Mouse (Mus musculus): ENCODE data around the gene Atrnl1. TPM values are rescaled to one million over a fixed set of nuclear protein-coding genes. Genes with fewer than 3 reads are reported as not detected.
"Not testable (repeated sequence)": the region's sequence is repeated elsewhere in the genome, so short reads cannot be mapped to it uniquely, and the experiment has no call there.

Atrnl1 gene
- polyA plus RNA-seq, 1 experiment = 34.5 TPM

DNA sequence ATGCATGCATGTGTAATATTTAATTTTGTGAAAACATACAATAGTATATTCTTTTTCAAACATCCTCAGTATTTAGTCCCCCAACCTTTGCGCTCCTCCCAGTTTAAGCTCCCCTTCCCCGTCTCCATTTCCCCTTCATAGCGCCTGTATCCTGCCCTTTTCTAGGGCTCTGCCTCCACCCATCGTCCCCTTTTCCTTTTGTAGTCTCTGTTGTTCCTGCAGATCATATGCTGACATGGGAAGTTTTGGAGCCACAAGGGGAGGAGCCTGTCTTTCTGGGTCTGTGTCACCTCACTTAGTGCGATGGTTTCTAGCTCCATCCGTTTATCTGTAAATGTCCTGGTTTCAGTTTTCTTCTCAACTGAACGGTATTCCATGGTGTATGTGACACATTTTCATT, 435.8 kb downstream of the Atrnl1 start:
- TF ChIP-seq POLR2A (IDR thresholded peaks at IDR 0.05; ENCODE audit: extremely low read depth, insufficient read depth, low read length) = no peak
- TF ChIP-seq CTCF (IDR thresholded peaks at IDR 0.05; ENCODE audit: extremely low read depth, insufficient read depth, low read length) = no peak
- H3K27ac ChIP-seq (ENCODE audit: insufficient read depth, low read length) = no peak overlapping the region
- no peak overlapping the region for H3K4me3 ChIP-seq (ENCODE audit: insufficient read depth, low read length)
- H3K4me1 ChIP-seq (ENCODE audit: control insufficient read depth, insufficient read depth, low read length) = no peaks in the 10 kb centered on the region

DNA sequence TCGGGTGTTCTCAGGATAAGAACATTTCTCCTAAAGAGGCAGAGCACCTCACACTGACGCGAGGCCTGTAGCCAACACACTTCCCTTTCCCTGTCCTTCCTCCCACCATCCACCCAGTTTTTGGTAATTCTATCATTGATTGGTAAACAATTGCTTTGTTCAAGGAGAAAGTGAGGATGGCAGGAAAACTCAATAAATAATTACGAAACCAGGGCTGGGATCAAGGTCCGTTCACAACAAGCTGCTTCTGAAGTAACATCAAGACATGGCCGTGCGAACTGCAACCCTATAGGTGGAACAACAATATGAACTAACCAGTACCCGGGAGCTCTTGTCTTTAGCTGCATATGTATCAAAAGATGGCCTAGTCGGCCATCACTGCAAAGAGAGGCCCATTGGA, 439.6 kb downstream of the Atrnl1 start:
- H3K4me3 ChIP-seq (ENCODE audit: insufficient read depth, low read length); H3K27ac ChIP-seq (ENCODE audit: insufficient read depth, low read length); H3K4me1 ChIP-seq (ENCODE audit: control insufficient read depth, insufficient read depth, low read length): not testable (repeated sequence)

DNA sequence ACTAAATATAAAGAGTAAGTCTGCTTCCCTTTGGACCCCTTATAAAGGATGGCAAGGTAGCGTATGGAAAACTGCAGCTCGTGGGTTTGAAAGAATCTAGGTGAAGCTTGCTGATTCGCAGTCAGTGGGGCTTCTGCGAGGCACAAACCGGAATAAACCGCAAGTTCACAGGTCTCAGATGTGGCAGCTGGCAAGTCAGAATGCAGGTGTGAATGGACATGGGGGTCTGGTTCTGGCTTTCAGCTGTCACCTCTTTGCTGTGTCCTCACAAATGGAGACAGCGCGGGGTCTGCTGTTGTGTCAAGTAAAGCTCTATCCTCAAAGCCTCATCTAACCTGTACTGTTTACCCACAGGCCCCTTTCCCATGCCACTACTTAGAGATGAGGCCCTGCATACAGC, 440.2 kb downstream of the Atrnl1 start:
- Histone ChIP-seq H3K4me1 (ENCODE audit: control insufficient read depth, insufficient read depth, low read length) (no peaks in the 10 kb centered on the region), H3K4me3 (ENCODE audit: insufficient read depth, low read length) (no peak overlapping the region), H3K27ac (ENCODE audit: insufficient read depth, low read length) (no peak overlapping the region)
- TF ChIP-seq POLR2A (IDR thresholded peaks at IDR 0.05; ENCODE audit: extremely low read depth, insufficient read depth, low read length) (no peak), CTCF (IDR thresholded peaks at IDR 0.05; ENCODE audit: extremely low read depth, insufficient read depth, low read length) (no peak)

DNA sequence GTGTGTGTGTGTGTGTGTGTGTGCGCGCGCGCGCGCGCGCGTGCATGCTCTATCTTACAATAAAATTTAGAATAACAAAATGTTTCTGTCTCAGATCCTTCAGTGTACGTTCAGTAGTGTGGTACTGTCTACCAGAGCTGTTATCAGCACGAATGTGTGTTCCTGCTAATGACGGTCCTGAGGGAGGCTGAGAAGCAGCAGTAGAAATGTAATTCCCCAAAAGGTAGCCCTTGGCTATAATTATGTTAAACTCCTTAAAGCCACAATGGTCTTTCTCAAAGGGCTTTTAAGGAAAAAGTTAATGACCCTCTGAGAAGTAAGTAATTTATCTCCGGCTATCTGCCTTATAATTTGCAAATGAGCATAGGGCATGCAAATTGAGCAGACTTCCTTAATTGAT, 441.1 kb downstream of the Atrnl1 start:
- Histone ChIP-seq H3K4me1 (ENCODE audit: control insufficient read depth, insufficient read depth, low read length) (no peaks in the 10 kb centered on the region), H3K4me3 (ENCODE audit: insufficient read depth, low read length) (no peak overlapping the region), H3K27ac (ENCODE audit: insufficient read depth, low read length) (no peak overlapping the region)
- TF ChIP-seq POLR2A (IDR thresholded peaks at IDR 0.05; ENCODE audit: extremely low read depth, insufficient read depth, low read length) = no peak
- no peak for TF ChIP-seq CTCF (IDR thresholded peaks at IDR 0.05; ENCODE audit: extremely low read depth, insufficient read depth, low read length)

DNA sequence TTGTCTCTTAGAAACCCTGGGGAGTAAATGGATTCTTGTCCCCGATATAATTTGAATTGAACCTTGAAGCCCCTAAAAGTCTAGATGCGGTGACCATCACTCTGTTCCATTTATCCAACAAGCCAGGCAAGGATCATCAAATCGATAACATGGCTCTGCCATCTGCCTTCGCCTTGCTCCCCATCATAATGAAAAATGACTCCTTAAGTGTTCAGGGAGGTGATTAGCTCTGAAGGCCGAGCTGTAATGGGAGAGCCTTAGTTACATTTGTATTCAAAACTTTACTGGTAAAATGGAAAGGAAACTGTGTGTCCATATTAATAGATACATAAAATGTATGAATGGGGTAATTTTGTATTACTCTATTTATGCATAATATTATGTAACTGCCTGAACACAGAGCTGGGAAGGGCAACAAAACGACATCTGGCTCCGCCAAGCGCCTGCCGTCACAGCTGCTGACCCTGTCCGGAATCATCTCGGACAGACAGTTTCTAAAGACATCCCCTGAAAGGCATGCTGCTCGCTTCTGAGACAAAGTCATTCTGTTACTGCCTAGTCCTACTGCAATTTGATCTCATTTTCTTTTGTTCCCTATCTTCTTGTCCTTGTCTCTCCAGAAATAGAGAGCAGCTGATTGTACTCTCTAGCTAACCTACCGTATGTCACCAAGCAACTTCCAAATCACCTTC, 441.8 kb downstream of the Atrnl1 start:
- no peak for TF ChIP-seq CTCF (IDR thresholded peaks at IDR 0.05; ENCODE audit: extremely low read depth, insufficient read depth, low read length)
- no peak for TF ChIP-seq POLR2A (IDR thresholded peaks at IDR 0.05; ENCODE audit: extremely low read depth, insufficient read depth, low read length)
- Histone ChIP-seq H3K4me1 (ENCODE audit: control insufficient read depth, insufficient read depth, low read length) (no peaks in the 10 kb centered on the region), H3K27ac (ENCODE audit: insufficient read depth, low read length) (no peak overlapping the region), H3K4me3 (ENCODE audit: insufficient read depth, low read length) (no peak overlapping the region)

DNA sequence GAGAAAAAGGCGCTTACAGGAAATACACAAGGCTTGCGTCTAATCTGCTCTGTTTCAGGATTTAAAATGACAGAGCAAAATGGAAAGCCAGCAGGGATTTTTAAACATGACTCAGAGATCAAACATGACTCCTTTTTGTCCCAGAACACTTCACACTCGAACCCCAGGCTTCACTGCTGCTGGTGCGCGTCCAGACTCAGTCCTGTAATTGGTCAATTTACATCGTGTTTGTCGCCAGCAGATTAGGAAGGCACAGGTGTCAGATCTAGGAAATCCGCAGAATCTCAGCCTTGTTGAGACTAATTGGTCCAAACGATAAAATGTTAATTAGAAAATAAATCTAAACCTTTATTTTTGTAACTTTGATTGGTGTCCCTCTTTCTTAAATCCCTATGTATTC, 448.9 kb downstream of the Atrnl1 start:
- TF ChIP-seq POLR2A (IDR thresholded peaks at IDR 0.05; ENCODE audit: extremely low read depth, insufficient read depth, low read length) = no peak
- Histone ChIP-seq H3K4me1 (ENCODE audit: control insufficient read depth, insufficient read depth, low read length) (peaks cover 5% of the 10 kb centered on the region), H3K27ac (ENCODE audit: insufficient read depth, low read length) (no peak overlapping the region), H3K4me3 (ENCODE audit: insufficient read depth, low read length) (no peak overlapping the region)

DNA sequence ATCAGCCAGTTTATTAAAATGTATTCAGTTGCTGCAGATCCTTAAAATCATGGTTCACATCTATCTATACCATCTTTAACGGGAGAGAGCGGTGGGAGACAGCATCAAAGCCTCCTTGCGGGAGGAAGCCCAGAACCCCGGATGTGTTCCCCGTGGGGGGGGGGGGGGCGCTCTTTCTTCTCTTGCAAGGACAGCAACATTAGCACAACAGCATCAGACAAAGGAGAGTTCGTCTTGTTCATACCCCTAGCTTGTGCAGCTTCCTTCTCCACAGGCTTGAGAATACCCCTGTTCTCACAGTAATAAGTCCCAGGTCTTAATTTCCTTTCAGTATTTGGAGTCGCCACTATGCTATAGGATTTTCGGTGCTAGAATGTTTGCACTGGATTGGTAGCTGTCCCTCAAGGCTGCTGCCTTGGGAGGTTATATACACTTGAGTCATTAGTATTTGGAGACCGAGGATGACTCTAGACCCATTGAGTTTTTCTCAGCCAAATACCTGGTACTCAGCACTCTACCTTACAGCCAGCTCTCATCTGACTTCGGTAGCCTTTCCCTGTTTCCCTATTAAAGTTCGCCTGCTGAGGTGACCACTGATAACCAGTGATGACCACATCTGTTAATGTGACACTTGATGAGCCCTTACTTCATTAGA, 449.5 kb downstream of the Atrnl1 start:
- Histone ChIP-seq H3K4me3 (ENCODE audit: insufficient read depth, low read length) (no peak overlapping the region), H3K4me1 (ENCODE audit: control insufficient read depth, insufficient read depth, low read length) (peaks cover 6% of the 10 kb centered on the region), H3K27ac (ENCODE audit: insufficient read depth, low read length) (no peak overlapping the region)
- TF ChIP-seq POLR2A (IDR thresholded peaks at IDR 0.05; ENCODE audit: extremely low read depth, insufficient read depth, low read length) (no peak), CTCF (IDR thresholded peaks at IDR 0.05; ENCODE audit: extremely low read depth, insufficient read depth, low read length) (no peak)

DNA sequence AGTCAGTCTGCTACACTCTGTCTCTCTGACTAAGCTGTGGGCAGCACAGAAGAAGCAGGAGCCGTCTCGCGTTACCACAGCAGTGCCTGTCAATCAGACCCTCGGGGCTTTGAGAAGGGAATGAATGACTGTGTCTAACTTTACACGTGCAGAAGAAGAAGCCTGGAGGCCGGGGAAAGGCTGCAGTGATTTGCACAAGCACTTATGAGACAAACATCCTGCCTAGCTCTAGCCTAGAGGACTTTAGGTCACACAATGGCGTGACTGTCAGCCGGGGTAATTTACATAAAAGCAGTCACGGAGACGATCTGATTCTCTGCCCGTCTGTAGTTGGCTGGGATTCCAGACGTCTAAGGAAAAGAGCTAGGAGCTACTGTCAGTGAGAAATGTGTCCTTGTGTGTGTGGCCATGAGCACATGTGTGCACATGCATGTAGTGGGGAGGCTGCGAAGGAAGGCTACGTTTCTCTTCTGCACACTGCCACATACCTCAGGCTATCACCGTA, 450.1 kb downstream of the Atrnl1 start:
- TF ChIP-seq POLR2A (IDR thresholded peaks at IDR 0.05; ENCODE audit: extremely low read depth, insufficient read depth, low read length) = no peak
- TF ChIP-seq CTCF (IDR thresholded peaks at IDR 0.05; ENCODE audit: extremely low read depth, insufficient read depth, low read length) = no peak
- no peak overlapping the region for H3K4me3 ChIP-seq (ENCODE audit: insufficient read depth, low read length)
- no peak overlapping the region for H3K27ac ChIP-seq (ENCODE audit: insufficient read depth, low read length)
- peaks cover 6% of the 10 kb centered on the region for H3K4me1 ChIP-seq (ENCODE audit: control insufficient read depth, insufficient read depth, low read length)

DNA sequence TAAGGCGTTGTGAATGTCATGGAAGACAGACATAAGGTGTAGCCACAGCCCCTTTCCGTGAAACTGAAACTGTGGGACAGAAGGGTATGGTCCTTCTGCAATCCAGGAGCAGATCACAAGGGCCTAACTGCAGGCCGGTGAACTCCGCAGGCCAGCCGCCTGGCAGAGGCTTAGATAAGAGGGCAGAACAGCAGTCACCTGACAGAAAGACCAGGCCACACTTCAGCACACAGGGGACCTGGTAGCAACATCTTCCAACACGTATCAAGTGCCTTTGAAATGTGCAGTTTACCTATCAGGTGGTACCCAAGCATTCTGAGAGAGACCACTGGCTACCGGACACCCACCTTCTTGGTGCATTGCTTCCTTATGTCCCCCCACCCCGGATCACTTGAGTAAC, 451.1 kb downstream of the Atrnl1 start:
- Histone ChIP-seq H3K4me3 (ENCODE audit: insufficient read depth, low read length) (no peak overlapping the region), H3K4me1 (ENCODE audit: control insufficient read depth, insufficient read depth, low read length) (peaks cover 6% of the 10 kb centered on the region), H3K27ac (ENCODE audit: insufficient read depth, low read length) (no peak overlapping the region)
- TF ChIP-seq CTCF (IDR thresholded peaks at IDR 0.05; ENCODE audit: extremely low read depth, insufficient read depth, low read length) (no peak), POLR2A (IDR thresholded peaks at IDR 0.05; ENCODE audit: extremely low read depth, insufficient read depth, low read length) (no peak)

DNA sequence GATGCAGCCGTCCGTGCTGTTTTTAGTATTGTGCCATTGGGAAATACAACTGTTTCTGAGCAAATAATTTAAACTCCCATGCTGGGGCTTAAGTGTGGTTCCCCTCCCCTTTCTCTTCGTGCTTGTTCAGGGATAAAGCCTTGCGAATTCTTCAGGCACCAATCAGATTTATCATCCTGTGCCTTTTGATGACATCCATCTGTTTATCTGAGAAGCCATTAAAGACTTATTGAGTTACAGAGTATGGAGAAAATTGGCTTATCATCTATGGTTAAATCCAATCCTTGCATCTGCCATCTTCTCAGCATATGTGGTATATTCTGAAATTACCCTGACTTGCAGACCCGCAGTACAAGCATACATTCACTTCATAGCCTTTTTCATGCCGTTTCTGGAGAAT, 452.7 kb downstream of the Atrnl1 start:
- TF ChIP-seq POLR2A (IDR thresholded peaks at IDR 0.05; ENCODE audit: extremely low read depth, insufficient read depth, low read length) (no peak), CTCF (IDR thresholded peaks at IDR 0.05; ENCODE audit: extremely low read depth, insufficient read depth, low read length) (no peak)
- peaks cover 6% of the 10 kb centered on the region for H3K4me1 ChIP-seq (ENCODE audit: control insufficient read depth, insufficient read depth, low read length)

More for the DNA sequence above, 452.7 kb downstream of the Atrnl1 start:
- Histone ChIP-seq H3K4me3 (ENCODE audit: insufficient read depth, low read length) (no peak overlapping the region), H3K27ac (ENCODE audit: insufficient read depth, low read length) (no peak overlapping the region)
